ENCODE assay signal across 8 mouse cellular contexts in the genomic region with DNA sequence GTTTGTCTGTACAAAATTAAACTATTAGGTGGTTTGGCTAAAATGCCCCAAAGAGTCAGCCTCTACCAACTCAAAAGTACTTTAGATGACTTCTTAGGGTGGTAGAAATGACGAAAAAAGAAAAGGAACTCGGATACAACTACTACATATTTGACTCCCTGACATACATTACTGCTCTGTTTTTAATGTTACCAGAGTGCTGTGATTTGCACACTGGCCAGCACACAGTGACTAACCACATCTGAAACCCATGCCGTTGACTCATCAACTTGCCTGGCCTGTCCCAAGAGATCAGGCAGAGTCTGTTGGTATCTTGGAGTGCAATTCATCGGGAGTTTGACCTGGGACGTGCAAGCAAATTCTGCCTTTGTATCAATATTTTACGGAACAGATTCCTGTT. TPM values are rescaled to one million over a fixed set of nuclear protein-coding genes. Genes with fewer than 3 reads are reported as not detected.
DNase-seq lines count a peak whose midpoint lies in the region; ATAC-seq lines count a peak whose summit lies in the region.

No protein-coding gene starts in this region.

- no peaks in the 10 kb centered on the region for H3K27me3 ChIP-seq in heart, embryonic 13.5 days (replicated peaks)

- H3K9ac ChIP-seq in heart, embryonic 13.5 days: peak overlapping the region; percentile 90

- peaks cover 6% of the 10 kb centered on the region for H3K36me3 ChIP-seq in heart, embryonic 13.5 days

- H3K4me2 ChIP-seq in heart, embryonic 13.5 days: peak overlapping the region; percentile 82

- H3K9me3 ChIP-seq in heart, embryonic 13.5 days: no peaks in the 10 kb centered on the region

- peaks cover 21% of the 10 kb centered on the region for H3K4me1 ChIP-seq in heart, embryonic 13.5 days

- H3K27ac ChIP-seq in heart, embryonic 13.5 days (replicated peaks): peak overlapping the region; percentile 97

- WGBS in heart, embryonic 13.5 days: 26% methylated on average over 6 of the region's 6 CpGs

- no peak for ATAC-seq in heart, embryonic 13.5 days (ENCODE audit: extremely low read depth, insufficient number of reproducible peaks, low FRiP score, low TSS enrichment)
- peak; percentile 13; the same call in 1 of the 2 replicates for ATAC-seq in megakaryocyte, adult 5-6 weeks (ENCODE audit: poor library complexity, severe bottlenecking)
- ATAC-seq in erythroid progenitor cell, adult 5-6 weeks (replicated peaks; ENCODE audit: low FRiP score, poor library complexity, severe bottlenecking): no peak

- peak overlapping the region; percentile 89 for H3K4me3 ChIP-seq in heart, embryonic 13.5 days

- DNase-seq in urinary bladder, postnatal 25 days (ENCODE audit: low spot score): peak; percentile 17
- DNase-seq in urinary bladder, postnatal 4 days (ENCODE audit: low spot score in 2 of 2): no peak
- peak; percentile 52 for DNase-seq in embryo, embryonic 9.5 days (ENCODE audit: extremely low spot score)
- DNase-seq in kidney, postnatal 10 days: peak; percentile 27
- DNase-seq in yolk sac, embryonic 10.5 days (ENCODE audit: low spot score): peak; percentile 55

RNA-seq across cellular contexts. Expression of gene Gtf2a1, which starts 0.4 kb away (rescaled TPM):
- 27.3 and 28.1 TPM in 2 replicates for polyA plus RNA-seq in heart, embryonic 13.5 days (2015; fragmentation: Nextera tagmentation; extraction: Ambion mirVana)
- total RNA-seq in megakaryocyte, adult 5-6 weeks (2015): 30.8 and 32.9 TPM in 2 replicates
- total RNA-seq in megakaryocyte, adult 5-6 weeks (2017): 33.6 and 37.7 TPM in 2 replicates
- total RNA-seq in erythroid progenitor cell, adult 5-6 weeks (2015; ENCODE audit: low replicate concordance): 41.1 and 59.9 TPM in 2 replicates
- total RNA-seq in erythroid progenitor cell, adult 5-6 weeks (2017; ENCODE audit: low replicate concordance): 38.4 and 49.4 TPM in 2 replicates

Comparison
In these comparisons a context has a peak if more than half of its experiments do, and no peak if none do; other contexts are left out.
1. DNase-seq: peak in urinary bladder, postnatal 25 days (single experiment), embryo, embryonic 9.5 days (single experiment), kidney, postnatal 10 days (single experiment) and yolk sac, embryonic 10.5 days (single experiment); none in urinary bladder, postnatal 4 days (0 of 2).